Mouse (Mus musculus) intestine, embryonic 14.5 days (tissue): ENCODE data around the gene 1500009C09Rik. TPM values are rescaled to one million over a fixed set of nuclear protein-coding genes. Genes with fewer than 3 reads are reported as not detected.

ENCODE experiments used
- ATAC-seq: fragments of 200-750 bp; cut with Nextera tagmentation; replicated peaks from 2 replicates; pipeline ENCODE4 v1.8.0; 2017; ENCODE audit warnings: low read depth, moderate number of reproducible peaks, moderate TSS enrichment, moderate library complexity; ENCODE audit not compliant: low FRiP score, low TSS enrichment
- DNase-seq: peaks from one replicate; pipeline ENCODE4 v3.0.0-alpha.2; 2018; ENCODE audit warnings: low spot score
- H3K27ac ChIP-seq: fragments of 300-500 bp; sonication (generic); 2 replicates; pipeline ENCODE4 v1.5.1; 2014; ENCODE audit warnings: low read depth, mild to moderate bottlenecking, control low read depth
- H3K27me3 ChIP-seq: fragments of 300-500 bp; sonication (generic); replicated peaks from 2 replicates; pipeline ENCODE4 v1.6.1; 2014; ENCODE audit warnings: low read length, control low read depth; ENCODE audit not compliant: control insufficient read depth, insufficient read depth
- H3K36me3 ChIP-seq: fragments of 300-500 bp; sonication (generic); 2 replicates; pipeline ENCODE4 v1.6.1; 2014; ENCODE audit warnings: low read length, control low read depth; ENCODE audit not compliant: control insufficient read depth, insufficient read depth
- H3K4me1 ChIP-seq: fragments of 300-500 bp; sonication (generic); replicated peaks from 2 replicates; pipeline ENCODE4 v1.6.1; 2014; ENCODE audit warnings: low read length, control low read depth, mixed read lengths; ENCODE audit not compliant: control insufficient read depth, insufficient read depth
- H3K4me2 ChIP-seq: fragments of 300-500 bp; sonication (generic); 2 replicates; pipeline ENCODE4 v1.6.1; 2014; ENCODE audit warnings: low read length
- H3K4me3 ChIP-seq: fragments of 300-500 bp; sonication (generic); 2 replicates; pipeline ENCODE4 v1.5.1; 2014; ENCODE audit warnings: low read depth, low read length, control low read depth, mixed read lengths
- H3K9ac ChIP-seq: fragments of 300-500 bp; sonication (generic); 2 replicates; pipeline ENCODE4 v1.6.1; 2014; ENCODE audit warnings: mild to moderate bottlenecking, low read length
- H3K9me3 ChIP-seq: fragments of 300-500 bp; sonication (generic); 2 replicates; pipeline ENCODE4 v1.6.1; 2016; ENCODE audit warnings: low read length, control low read depth; ENCODE audit not compliant: control insufficient read depth
- WGBS: fragments of 180-500 bp; shearing (Covaris S2); extraction: QIAGEN DNeasy Blood & Tissue Kit; methylation state at CpG from one replicate; pipeline ENCODE4 v1.1.7; 2014; 5-methylcytosine and 5-hydroxymethylcytosine counted together
- polyA plus RNA-seq: library from polyadenylated mRNA; unstranded; fragments of >200 nt; fragmentation: Nextera tagmentation; extraction: Ambion mirVana; gene quantifications from 2 replicates; pipeline ENCODE4 v1.2.1, GENCODE M21; 2014

1500009C09Rik gene
- polyA plus RNA-seq, result 0.15 TPM in 1 of 2 replicates, not detected in the other

DNA sequence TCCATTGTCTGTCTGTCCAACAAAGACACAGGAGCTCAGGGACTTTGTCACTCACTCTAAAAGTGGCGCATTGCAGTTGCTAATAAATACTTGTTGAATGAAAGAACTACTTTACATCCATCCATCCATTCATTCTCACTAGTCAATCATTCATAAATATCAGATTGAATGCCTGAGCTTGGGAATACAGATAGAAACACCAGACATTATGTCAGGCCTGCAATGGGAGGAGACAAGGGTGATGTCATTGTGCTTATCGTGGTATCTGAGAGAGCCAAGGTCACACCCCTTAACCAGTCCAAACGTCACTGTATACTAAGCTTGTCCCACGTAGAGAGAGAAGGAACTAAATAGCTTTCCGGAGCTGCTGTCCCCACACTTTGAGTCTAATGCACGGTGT is at the start of gene 1500009C09Rik:
Gene 1500009C09Rik (plus strand): TSS at position 301 of the 400 bp plus-strand sequence.
- Histone ChIP-seq H3K4me3 (no peak within 1 kb of the TSS), H3K4me2 (no peak within 1 kb of the TSS), H3K27ac (no peak within 1 kb of the TSS), H3K9ac (no peak within 1 kb of the TSS), H3K4me1 (no peaks in the 10 kb centered on the region; the same call in 1 of the 2 replicates), H3K9me3 (no peaks in the 10 kb centered on the region), H3K36me3 (no peaks in the 10 kb centered on the region), H3K27me3 (no peaks in the 10 kb centered on the region)
- DNase-seq, result no peak
- 83% methylated on average over 6 of the region's 6 CpGs for WGBS
- no peak for ATAC-seq

GRCm38 (mm10) chr15:82203090-82203489 is 49.1 kb upstream of the 1500009C09Rik start:
- no peak for ATAC-seq
- Histone ChIP-seq H3K4me2 (no peak overlapping the region), H3K9me3 (no peaks in the 10 kb centered on the region), H3K9ac (no peak overlapping the region), H3K27me3 (peaks cover 25% of the 10 kb centered on the region), H3K4me3 (no peak overlapping the region), H3K36me3 (peaks cover 82% of the 10 kb centered on the region), H3K4me1 (0 out of 2 replicates have a peak, but pooled peaks cover 4% of the 10 kb centered on the region), H3K27ac (no peak overlapping the region)
- DNase-seq, result no peak
- WGBS, result 92% methylated on average over 10 of the region's 10 CpGs

DNA sequence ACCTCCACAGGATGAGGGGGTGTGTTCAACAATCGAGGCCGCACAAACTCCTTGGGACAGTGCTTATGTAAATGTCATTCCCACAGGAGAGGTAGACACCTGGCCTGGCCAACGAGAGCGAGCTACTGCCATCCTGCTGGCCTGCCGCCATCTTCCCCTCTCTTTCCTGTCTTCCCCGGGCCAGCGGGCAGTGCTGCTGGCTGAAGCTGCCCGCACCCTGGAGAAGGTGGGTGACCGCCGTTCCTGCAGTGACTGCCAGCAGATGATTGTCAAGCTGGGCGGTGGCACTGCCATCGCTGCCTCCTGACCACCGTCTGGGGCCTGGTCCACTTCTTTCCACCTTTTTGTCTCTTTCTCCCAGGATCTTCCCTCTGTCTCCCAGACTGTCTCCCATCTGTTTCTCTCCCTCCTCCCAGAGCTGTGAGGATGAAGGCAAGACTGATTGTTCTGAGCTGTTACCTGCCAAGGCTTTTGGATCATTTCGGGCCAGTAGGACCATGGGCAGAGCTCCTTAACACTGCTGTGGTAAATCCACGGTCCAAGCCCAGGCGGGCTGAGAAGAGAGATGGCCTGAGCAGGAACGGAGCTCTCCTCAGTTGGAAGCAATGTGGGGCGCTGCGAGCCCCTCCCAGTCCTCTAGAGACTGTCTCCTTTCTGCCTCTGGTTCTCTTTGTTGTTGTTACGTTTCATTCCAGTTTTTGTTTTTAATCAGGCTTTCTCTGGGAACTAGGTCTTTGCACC is 48.4 kb upstream of the 1500009C09Rik start:
- 86% methylated on average over 20 of the region's 20 CpGs for WGBS
- ATAC-seq, result no peak
- peaks cover 32% of the 10 kb centered on the region for H3K27me3 ChIP-seq
- no peak overlapping the region for H3K27ac ChIP-seq
- H3K4me2 ChIP-seq, result no peak overlapping the region
- DNase-seq, result no peak
- H3K4me1 ChIP-seq, result 0 out of 2 replicates have a peak, but pooled peaks cover 4% of the 10 kb centered on the region
- no peaks in the 10 kb centered on the region for H3K9me3 ChIP-seq
- no peak overlapping the region for H3K4me3 ChIP-seq
- peaks cover 75% of the 10 kb centered on the region for H3K36me3 ChIP-seq
- no peak overlapping the region for H3K9ac ChIP-seq

GRCm38 (mm10) chr15:82204680-82205371 is 47.4 kb upstream of the 1500009C09Rik start:
- H3K36me3 ChIP-seq, result peaks cover 65% of the 10 kb centered on the region
- no peak overlapping the region for H3K4me3 ChIP-seq
- H3K4me2 ChIP-seq, result no peak overlapping the region
- ATAC-seq (0 out of 2 replicates have a peak, but pooled peaks have one; percentile 21), DNase-seq (no peak)
- no peak overlapping the region for H3K9ac ChIP-seq
- H3K9me3 ChIP-seq, result no peaks in the 10 kb centered on the region
- no peak overlapping the region for H3K27ac ChIP-seq
- 0 out of 2 replicates have a peak, but pooled peaks cover 4% of the 10 kb centered on the region for H3K4me1 ChIP-seq
- peaks cover 39% of the 10 kb centered on the region for H3K27me3 ChIP-seq
- 55% methylated on average over 9 of the region's 10 CpGs for WGBS

GRCm38 (mm10) chr15:82206365-82207104 is 45.7 kb upstream of the 1500009C09Rik start:
- WGBS, result 60% methylated on average over 9 of the region's 9 CpGs
- ATAC-seq (no peak), DNase-seq (no peak)
- Histone ChIP-seq H3K9me3 (no peaks in the 10 kb centered on the region), H3K36me3 (peaks cover 50% of the 10 kb centered on the region), H3K27me3 (peaks cover 56% of the 10 kb centered on the region), H3K4me2 (no peak overlapping the region), H3K9ac (no peak overlapping the region), H3K4me3 (no peak overlapping the region), H3K4me1 (peaks cover 4% of the 10 kb centered on the region; the same call in 1 of the 2 replicates), H3K27ac (no peak overlapping the region)

- WGBS, result 22% methylated on average over 34 of the region's 34 CpGs
- Histone ChIP-seq H3K9me3 (no peaks in the 10 kb centered on the region), H3K4me3 (no peak overlapping the region), H3K4me1 (peaks cover 9% of the 10 kb centered on the region), H3K27ac (no peak overlapping the region), H3K9ac (no peak overlapping the region), H3K4me2 (no peak overlapping the region), H3K27me3 (peaks cover 61% of the 10 kb centered on the region), H3K36me3 (peaks cover 44% of the 10 kb centered on the region)
- ATAC-seq (no peak), DNase-seq (no peak)
These were observed 45.1 kb upstream of the 1500009C09Rik start for GRCm38 (mm10) chr15:82207105-82207459.

- ATAC-seq (no peak), DNase-seq (no peak)
- H3K4me2 ChIP-seq, result no peak overlapping the region
- H3K27ac ChIP-seq, result no peak overlapping the region
- H3K27me3 ChIP-seq, result peaks cover 67% of the 10 kb centered on the region
- no peak overlapping the region for H3K4me3 ChIP-seq
- WGBS, result 24% methylated on average over 30 of the region's 30 CpGs
- no peaks in the 10 kb centered on the region for H3K9me3 ChIP-seq
- peaks cover 38% of the 10 kb centered on the region for H3K36me3 ChIP-seq
- H3K9ac ChIP-seq, result no peak overlapping the region
- H3K4me1 ChIP-seq, result peaks cover 14% of the 10 kb centered on the region
These were observed 44.5 kb upstream of the 1500009C09Rik start for GRCm38 (mm10) chr15:82207504-82208219.

DNA sequence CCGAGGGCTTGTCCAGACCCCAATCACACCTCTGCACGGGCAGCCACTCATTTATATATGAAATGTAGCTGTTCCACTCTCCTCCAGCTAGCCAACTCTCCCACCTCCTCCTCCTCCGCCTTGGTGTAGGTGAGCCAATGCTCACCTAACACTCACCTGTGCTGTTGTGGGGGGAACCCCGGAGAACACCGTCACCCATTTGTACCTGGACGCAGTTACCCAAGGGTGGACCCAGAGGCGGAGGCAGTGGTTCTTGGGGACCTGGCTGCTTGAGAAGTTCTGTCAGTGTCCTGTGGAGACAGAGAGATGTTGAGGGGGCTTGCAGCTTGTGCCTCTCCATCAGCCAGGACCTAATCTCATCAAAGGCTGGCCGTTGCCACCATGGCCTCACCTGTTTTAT is 43.9 kb upstream of the 1500009C09Rik start:
- no peak overlapping the region for H3K4me2 ChIP-seq
- H3K4me1 ChIP-seq, result peaks cover 14% of the 10 kb centered on the region
- no peak for ATAC-seq
- peaks cover 32% of the 10 kb centered on the region for H3K36me3 ChIP-seq
- H3K27me3 ChIP-seq, result peaks cover 74% of the 10 kb centered on the region
- no peak overlapping the region for H3K9ac ChIP-seq
- 84% methylated on average over 8 of the region's 8 CpGs for WGBS
- no peaks in the 10 kb centered on the region for H3K9me3 ChIP-seq
- H3K27ac ChIP-seq, result no peak overlapping the region
- H3K4me3 ChIP-seq, result no peak overlapping the region
- no peak for DNase-seq
